ENCODE assay signal across 9 mouse cellular contexts in the genomic region with DNA sequence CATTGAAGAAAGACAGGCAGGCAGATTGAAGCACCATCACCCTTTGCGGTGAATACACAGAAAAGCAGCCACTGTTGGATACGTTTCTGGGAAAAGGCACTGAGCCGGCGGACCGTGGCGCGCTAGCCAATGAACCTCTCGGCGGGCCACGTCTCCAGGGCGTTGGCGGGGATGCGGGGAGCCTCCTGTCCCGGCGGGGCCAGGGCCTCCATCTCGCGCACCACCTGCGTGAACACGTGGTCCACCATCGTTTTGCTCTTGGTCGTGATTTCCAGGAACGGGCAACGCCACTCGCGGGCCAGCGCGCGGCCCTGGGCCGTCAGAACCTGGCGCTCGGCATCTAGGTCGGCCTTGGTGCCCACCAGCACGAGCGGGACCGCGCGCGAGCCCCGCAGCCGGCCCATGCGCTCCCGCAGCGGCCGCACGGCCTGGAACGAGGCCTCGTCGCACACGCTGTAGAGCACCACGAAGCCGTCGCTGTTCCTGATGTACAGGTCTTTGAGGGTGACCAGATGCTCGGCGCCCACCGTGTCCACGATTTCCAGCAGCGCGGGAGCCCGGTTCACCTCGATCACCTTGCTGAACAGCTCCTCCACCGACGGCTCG. TPM values are rescaled to one million over a fixed set of nuclear protein-coding genes. Genes with fewer than 3 reads are reported as not detected.
DNase-seq lines count a peak whose midpoint lies in the region; ATAC-seq and TF ChIP-seq lines count a peak whose summit lies in the region.
"Had no signal": no experiment of that assay in that cellular context is flagged by ENCODE, and none has a peak within 500 bp of the region (broad histone marks: within the 10 kb centered on the region; RNA-seq: fewer than 3 reads in every experiment).

No protein-coding gene starts in this region.

- H3K4me1 ChIP-seq in kidney, embryonic 15.5 days, result peaks cover 63% of the 10 kb centered on the region
- peaks cover 22% of the 10 kb centered on the region for H3K4me1 ChIP-seq in embryonic facial prominence, embryonic 13.5 days
- H3K4me1 ChIP-seq in intestine, postnatal 0 days (replicated peaks; ENCODE audit: control insufficient read depth, insufficient read depth, low read length), result no peaks in the 10 kb centered on the region
- peaks cover 5% of the 10 kb centered on the region; the same call in 1 of the 2 replicates for H3K4me1 ChIP-seq in neural tube, embryonic 11.5 days (ENCODE audit: control insufficient read depth, insufficient read depth, low read length)

- no peak for DNase-seq in kidney, adult 8-10 months
- DNase-seq in neural tube, embryonic 11.5 days (ENCODE audit: low spot score), result peak; percentile 35
- DNase-seq in yolk sac, embryonic 10.5 days (ENCODE audit: low spot score), result no peak
- no peak for DNase-seq in c-Kit-positive CD71-positive TER-119-positive erythroid progenitor cells, embryonic 14.5 days (ENCODE audit: low spot score)
- no peak for DNase-seq in layer of hippocampus, postnatal 14 days (ENCODE audit: low spot score in 2 of 2)

- peak overlapping the region; percentile 96 for H3K27ac ChIP-seq in kidney, embryonic 15.5 days
- peak overlapping the region; percentile 75 for H3K27ac ChIP-seq in embryonic facial prominence, embryonic 13.5 days
- no peak overlapping the region for H3K27ac ChIP-seq in intestine, postnatal 0 days (ENCODE audit: low read depth, low read length)
- no peak overlapping the region for H3K27ac ChIP-seq in neural tube, embryonic 11.5 days (ENCODE audit: low read depth, low read length)

- no peaks in the 10 kb centered on the region for H3K36me3 ChIP-seq in kidney, embryonic 15.5 days
- H3K36me3 ChIP-seq in embryonic facial prominence, embryonic 13.5 days, result no peaks in the 10 kb centered on the region
- H3K36me3 ChIP-seq in intestine, postnatal 0 days (ENCODE audit: control insufficient read depth, insufficient read depth), result no peaks in the 10 kb centered on the region
- no peaks in the 10 kb centered on the region for H3K36me3 ChIP-seq in neural tube, embryonic 11.5 days (ENCODE audit: control insufficient read depth, insufficient read depth, low read length)

- WGBS in kidney, embryonic 15.5 days, result under 1% methylated on average over 63 of the region's 63 CpGs
- WGBS in embryonic facial prominence, embryonic 13.5 days, result under 1% methylated on average over 63 of the region's 63 CpGs
- 1% methylated on average over 63 of the region's 63 CpGs for WGBS in intestine, postnatal 0 days
- WGBS in neural tube, embryonic 11.5 days, result under 1% methylated on average over 63 of the region's 63 CpGs

- H3K9ac ChIP-seq in kidney, embryonic 15.5 days, result peak overlapping the region; percentile 60
- H3K9ac ChIP-seq in embryonic facial prominence, embryonic 13.5 days, result peak overlapping the region; percentile 69
- H3K9ac ChIP-seq in intestine, postnatal 0 days (ENCODE audit: low read depth, low read length), result peak overlapping the region; percentile 48
- H3K9ac ChIP-seq in neural tube, embryonic 11.5 days (ENCODE audit: low read length), result peak overlapping the region; percentile 48

- H3K27me3 ChIP-seq in kidney, embryonic 15.5 days, result peaks cover 15% of the 10 kb centered on the region
- H3K27me3 ChIP-seq in embryonic facial prominence, embryonic 13.5 days, result peaks cover 64% of the 10 kb centered on the region
- peaks cover 45% of the 10 kb centered on the region for H3K27me3 ChIP-seq in intestine, postnatal 0 days (replicated peaks; ENCODE audit: control insufficient read depth, insufficient read depth, low read length)
- H3K27me3 ChIP-seq in neural tube, embryonic 11.5 days (ENCODE audit: control insufficient read depth, insufficient read depth, low read length), result peaks cover 33% of the 10 kb centered on the region

- H3K9me3 ChIP-seq in kidney, embryonic 15.5 days (replicated peaks), result no peaks in the 10 kb centered on the region
- H3K9me3 ChIP-seq in embryonic facial prominence, embryonic 13.5 days, result no peaks in the 10 kb centered on the region
- no peaks in the 10 kb centered on the region for H3K9me3 ChIP-seq in intestine, postnatal 0 days (ENCODE audit: control insufficient read depth)
- no peaks in the 10 kb centered on the region for H3K9me3 ChIP-seq in neural tube, embryonic 11.5 days (ENCODE audit: control insufficient read depth, low read length)

- peak overlapping the region; percentile 88 for H3K4me2 ChIP-seq in kidney, embryonic 15.5 days
- peak overlapping the region; percentile 90 for H3K4me2 ChIP-seq in embryonic facial prominence, embryonic 13.5 days
- H3K4me2 ChIP-seq in intestine, postnatal 0 days (replicated peaks; ENCODE audit: low read depth), result peak overlapping the region; percentile 78
- H3K4me2 ChIP-seq in neural tube, embryonic 11.5 days (ENCODE audit: low read depth), result peak overlapping the region; percentile 74

- peak overlapping the region; percentile 57 for H3K4me3 ChIP-seq in kidney, embryonic 15.5 days (replicated peaks)
- H3K4me3 ChIP-seq in embryonic facial prominence, embryonic 13.5 days, result peak overlapping the region; percentile 54
- peak overlapping the region; percentile 48 for H3K4me3 ChIP-seq in intestine, postnatal 0 days (ENCODE audit: low read depth, low read length)
- H3K4me3 ChIP-seq in neural tube, embryonic 11.5 days (ENCODE audit: low read depth, low read length), result peak overlapping the region; percentile 37

- no peak for TF ChIP-seq CTCF in intestine, postnatal 0 days (IDR thresholded peaks at IDR 0.05; ENCODE audit: low read depth)

- ATAC-seq in kidney, embryonic 15.5 days (replicated peaks; ENCODE audit: low FRiP score), result peak; percentile 20
- ATAC-seq in embryonic facial prominence, embryonic 13.5 days (ENCODE audit: insufficient number of reproducible peaks, insufficient read depth, low FRiP score, low TSS enrichment, low read depth), result 0 out of 2 replicates have a peak, but pooled peaks have one; percentile 29
- no peak for ATAC-seq in intestine, postnatal 0 days
- no peak for ATAC-seq in neural tube, embryonic 11.5 days (ENCODE audit: insufficient read depth, low FRiP score, low TSS enrichment)

RNA-seq across cellular contexts. Expression of a gene that starts 0.5 kb away (rescaled TPM):
- polyA plus RNA-seq in kidney, embryonic 15.5 days (2015; fragmentation: Nextera tagmentation; extraction: Ambion mirVana), result 91.7 and 93.3 TPM in 2 replicates
- polyA plus RNA-seq in embryonic facial prominence, embryonic 13.5 days (2015; fragmentation: Nextera tagmentation; extraction: Ambion mirVana), result 9.5 and 12.1 TPM in 2 replicates
- polyA plus RNA-seq in intestine, postnatal 0 days (2015; fragmentation: Nextera tagmentation; extraction: Ambion mirVana), result 7.3 and 8.6 TPM in 2 replicates
- polyA plus RNA-seq in neural tube, embryonic 11.5 days (2014; fragmentation: Nextera tagmentation; extraction: Ambion mirVana), result 5.2 and 5.3 TPM in 2 replicates
- 1 to 10 TPM; 5.2 to 6.3 TPM for total RNA-seq in layer of hippocampus, postnatal 14 days (2021)
- total RNA-seq: hematopoietic stem cell, adult 5-6 weeks had no signal

RNA-seq across cellular contexts. Expression of a gene that starts 42.9 kb away (rescaled TPM):
- polyA plus RNA-seq in kidney, embryonic 15.5 days (2015; fragmentation: Nextera tagmentation; extraction: Ambion mirVana), result 19.5 and 22.9 TPM in 2 replicates
- polyA plus RNA-seq in embryonic facial prominence, embryonic 13.5 days (2015; fragmentation: Nextera tagmentation; extraction: Ambion mirVana), result 8.1 and 10.6 TPM in 2 replicates
- polyA plus RNA-seq in intestine, postnatal 0 days (2015; fragmentation: Nextera tagmentation; extraction: Ambion mirVana), result 10.5 and 10.8 TPM in 2 replicates
- polyA plus RNA-seq in neural tube, embryonic 11.5 days (2014; fragmentation: Nextera tagmentation; extraction: Ambion mirVana), result 3.4 and 3.7 TPM in 2 replicates
- total RNA-seq in layer of hippocampus, postnatal 14 days (2021), result 1 to 10 TPM in 1 of 2 experiments, under 1 TPM in 1; 0.55 to 1.2 TPM

RNA-seq across cellular contexts. Expression of a gene that starts 52.7 kb away (rescaled TPM):
- 577 and 624 TPM in 2 replicates for polyA plus RNA-seq in kidney, embryonic 15.5 days (2015; fragmentation: Nextera tagmentation; extraction: Ambion mirVana)
- 507 and 586 TPM in 2 replicates for polyA plus RNA-seq in embryonic facial prominence, embryonic 13.5 days (2015; fragmentation: Nextera tagmentation; extraction: Ambion mirVana)
- 632 and 663 TPM in 2 replicates for polyA plus RNA-seq in intestine, postnatal 0 days (2015; fragmentation: Nextera tagmentation; extraction: Ambion mirVana)
- 645 and 670 TPM in 2 replicates for polyA plus RNA-seq in neural tube, embryonic 11.5 days (2014; fragmentation: Nextera tagmentation; extraction: Ambion mirVana)
- total RNA-seq in layer of hippocampus, postnatal 14 days (2021), result 100 to 1,000 TPM; 218 to 276 TPM

Comparison
In these comparisons a context has a peak if more than half of its experiments do, and no peak if none do; other contexts are left out.
1. ATAC-seq: peak in kidney, embryonic 15.5 days (single experiment) and embryonic facial prominence, embryonic 13.5 days (single experiment); none in intestine, postnatal 0 days (single experiment) and neural tube, embryonic 11.5 days (single experiment).
2. H3K27ac ChIP-seq: peak in kidney, embryonic 15.5 days (single experiment) and embryonic facial prominence, embryonic 13.5 days (single experiment); none in intestine, postnatal 0 days (single experiment) and neural tube, embryonic 11.5 days (single experiment).
3. Peak in every context shown above with its lines, with median percentiles within 50 percentile points of each other: H3K4me2 ChIP-seq, H3K4me3 ChIP-seq and H3K9ac ChIP-seq.